Mouse (Mus musculus) adrenal gland, postnatal 4 days (tissue): Measurements from ENCODE around the gene Nlgn2. TPM values are rescaled to one million over a fixed set of nuclear protein-coding genes. Genes with fewer than 3 reads are reported as not detected.

ENCODE experiments used
- DNase-seq, 2 experiments: peaks; one replicate each; pipeline ENCODE4 v3.0.0; 2021 to 2022; ENCODE audit warnings: low spot score in 2 of 2, mixed read lengths in 2 of 2
- long read RNA-seq, 2 experiments: library from polyadenylated mRNA; stranded (forward); transcript quantifications; one replicate each; pipeline ENCODE4 v2.0.0; 2021
- total RNA-seq, 2 experiments: library from RNA; stranded (reverse); gene quantifications; 2 replicates each; pipeline ENCODE4 v1.2.3; 2021

Gene Nlgn2
- 10 to 100 TPM; 33.6 to 35.2 TPM for total RNA-seq
- long read RNA-seq, experiment 1, partial matches to known transcripts, result 0 of 11 reads
- long read RNA-seq, experiment 1, other reads (novel, unspliced or antisense), result 11 of 11 reads
- long read RNA-seq, experiment 2, partial matches to known transcripts, result 0 of 13 reads
- long read RNA-seq, experiment 2, other reads (novel, unspliced or antisense), result 13 of 13 reads

GRCm38 (mm10) chr11:69837604-69837951 is at the start of gene Nlgn2:
Nlgn2 (minus strand) TSS chr11:69837784.
- DNase-seq, result no peak

- no peak for DNase-seq
Observed at GRCm38 (mm10) chr11:69886907-69887635, 49.5 kb upstream of the Nlgn2 start.

- no peak for DNase-seq
Observed at GRCm38 (mm10) chr11:69884663-69885062, 47.1 kb upstream of the Nlgn2 start.

GRCm38 (mm10) chr11:69884240-69884639 is 46.7 kb upstream of the Nlgn2 start:
- DNase-seq, result no peak

GRCm38 (mm10) chr11:69883527-69884151 is 46.1 kb upstream of the Nlgn2 start:
- no peak for DNase-seq

- no peak for DNase-seq
Observed at GRCm38 (mm10) chr11:69883066-69883465, 45.5 kb upstream of the Nlgn2 start.

- no peak for DNase-seq
Observed at GRCm38 (mm10) chr11:69881787-69882670, 44.4 kb upstream of the Nlgn2 start.

- peak; percentile 67 to 83 for DNase-seq
Observed at GRCm38 (mm10) chr11:69880853-69881603, 43.4 kb upstream of the Nlgn2 start, which contains the start of gene Kctd11. Kctd11 (minus strand) TSS chr11:69881406.

GRCm38 (mm10) chr11:69880506-69880852 is 42.9 kb upstream of the Nlgn2 start:
- peak; percentile 40 to 57 for DNase-seq

- DNase-seq, result no peak
Observed at GRCm38 (mm10) chr11:69879711-69880110, 42.1 kb upstream of the Nlgn2 start.

GRCm38 (mm10) chr11:69878952-69879351 is 41.4 kb upstream of the Nlgn2 start:
- no peak for DNase-seq

- DNase-seq, result no peak
Observed at GRCm38 (mm10) chr11:69878399-69878798, 40.8 kb upstream of the Nlgn2 start.

GRCm38 (mm10) chr11:69877878-69878277 is 40.3 kb upstream of the Nlgn2 start, which contains the start of gene Tmem95:
Tmem95 (minus strand) TSS chr11:69878018.
- no peak for DNase-seq

- DNase-seq, result peak; percentile 73 to 79
Observed at GRCm38 (mm10) chr11:69876867-69877266, 39.3 kb upstream of the Nlgn2 start.

- no peak for DNase-seq
Observed at GRCm38 (mm10) chr11:69876186-69876585, 38.6 kb upstream of the Nlgn2 start.

- DNase-seq, result no peak
Observed at GRCm38 (mm10) chr11:69872451-69872850, 34.9 kb upstream of the Nlgn2 start.

- DNase-seq, result no peak
Observed at GRCm38 (mm10) chr11:69871822-69872221, 34.2 kb upstream of the Nlgn2 start.

- no peak for DNase-seq
Observed at GRCm38 (mm10) chr11:69870289-69871069, 32.9 kb upstream of the Nlgn2 start.

- no peak for DNase-seq
Observed at GRCm38 (mm10) chr11:69867335-69867734, 29.8 kb upstream of the Nlgn2 start.

GRCm38 (mm10) chr11:69865561-69865960 is 28.0 kb upstream of the Nlgn2 start:
- DNase-seq, result no peak
